Mouse (Mus musculus) v-Abl transformed pro-B cells (cell line): ENCODE results near the gene Tesc.

ENCODE experiments used
- in situ Hi-C, 2 experiments: fragments of 400-800 bp; cut with MboI; formaldehyde crosslinking; loops; one replicate each; pipeline ENCODE4 v1.15.1; 2025; ENCODE audit not compliant: unreplicated experiment in 2 of 2

Gene Tesc

GRCm38 (mm10) chr5:118008344-118008743 is 19.2 kb upstream of the Tesc start:
- in situ Hi-C loops, result no loop called here

- in situ Hi-C loops, result loop anchor here in 1 of 2 experiments (5.0 kb wide), 1 partner anchor 61 kb away; no protein-coding TSS in a partner anchor
Observed at GRCm38 (mm10) chr5:118010872-118011271, 16.7 kb upstream of the Tesc start.

GRCm38 (mm10) chr5:118011796-118012195 is 15.7 kb upstream of the Tesc start:
- in situ Hi-C loops, result loop anchor here in 1 of 2 experiments (5.0 kb wide), 1 partner anchor 61 kb away; no protein-coding TSS in a partner anchor

- in situ Hi-C loops, result no loop called here
Observed at GRCm38 (mm10) chr5:118015028-118015427, 12.5 kb upstream of the Tesc start.

GRCm38 (mm10) chr5:118015669-118016068 is 11.9 kb upstream of the Tesc start:
- in situ Hi-C loops, result no loop called here

GRCm38 (mm10) chr5:118017527-118017926 is 10.0 kb upstream of the Tesc start:
- in situ Hi-C loops, result no loop called here

GRCm38 (mm10) chr5:118019905-118020304 is 7.6 kb upstream of the Tesc start:
- in situ Hi-C loops, result no loop called here

GRCm38 (mm10) chr5:118023053-118023452 is 4.5 kb upstream of the Tesc start:
- in situ Hi-C loops, result no loop called here

- in situ Hi-C loops, result no loop called here
Observed at GRCm38 (mm10) chr5:118025880-118026279, 1.7 kb upstream of the Tesc start.

- in situ Hi-C loops, result no loop called here
Observed at GRCm38 (mm10) chr5:118026343-118026742, 1.2 kb upstream of the Tesc start.

GRCm38 (mm10) chr5:118027101-118027697 is 344 bp upstream of the Tesc start:
- in situ Hi-C loops, result no loop called here

DNA sequence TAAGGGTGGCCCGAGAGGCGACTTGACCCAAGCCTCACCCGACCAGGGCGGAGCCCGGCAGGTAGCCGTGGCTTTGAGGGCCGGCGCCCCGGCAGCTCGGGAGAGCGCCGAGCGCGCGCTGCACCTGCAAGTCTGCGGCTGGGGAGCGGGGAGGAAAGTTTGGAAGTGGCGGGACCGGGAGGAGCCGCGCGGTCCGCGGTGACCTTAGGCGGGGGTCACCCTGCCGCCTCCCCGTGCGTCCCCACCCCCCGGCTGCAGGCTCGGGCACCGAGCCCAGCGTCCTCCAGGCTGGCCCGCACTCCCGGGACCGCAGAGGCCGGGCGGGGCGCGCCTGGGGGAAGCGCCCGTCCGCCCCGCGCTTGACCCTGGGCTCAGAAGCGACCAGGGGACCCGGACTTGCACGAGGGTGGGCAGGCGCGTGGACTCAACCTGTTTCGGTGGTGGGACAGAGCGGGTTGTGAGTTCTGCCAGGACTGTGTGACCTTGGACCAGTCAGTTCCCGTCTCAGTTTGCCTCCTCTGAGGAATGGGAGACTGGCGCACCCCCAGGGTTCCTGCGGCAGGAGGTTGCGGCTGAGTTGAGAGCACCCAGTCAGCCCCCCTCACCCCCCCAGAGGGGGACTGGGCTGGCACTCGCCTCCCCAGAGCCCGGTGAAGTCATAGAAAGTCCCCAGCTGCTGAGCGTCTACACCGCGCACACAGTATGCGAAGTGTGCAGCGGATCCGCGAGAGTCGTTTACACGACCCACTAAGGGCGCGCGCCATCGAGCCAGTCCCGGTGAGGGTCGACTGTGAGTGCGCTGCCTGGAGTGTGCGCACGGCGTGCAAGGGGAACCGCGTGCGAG is 870 bp downstream of the Tesc start:
- in situ Hi-C loops, result no loop called here

GRCm38 (mm10) chr5:118029035-118029408 is 1.5 kb downstream of the Tesc start:
- in situ Hi-C loops, result no loop called here

DNA sequence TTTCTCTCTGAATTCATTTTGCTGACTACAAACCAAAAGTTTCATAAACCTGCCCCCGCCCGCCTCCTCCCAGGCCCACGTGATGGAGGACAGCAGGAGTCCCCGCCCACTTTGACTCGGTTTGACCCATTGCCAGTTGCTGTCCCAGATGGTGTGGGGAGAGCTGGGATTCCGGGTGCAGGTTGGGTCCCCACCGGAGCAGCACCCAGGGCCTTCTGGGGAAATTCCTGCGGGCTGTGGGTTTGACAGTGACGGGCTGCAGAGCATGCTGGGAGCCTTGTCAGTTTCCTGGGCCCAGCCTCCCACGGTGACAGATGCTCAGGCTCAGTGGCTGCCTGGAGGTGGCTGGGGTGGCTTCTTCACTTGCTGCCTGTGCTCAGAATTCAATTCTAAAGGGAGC is 1.9 kb downstream of the Tesc start:
- in situ Hi-C loops, result no loop called here

- in situ Hi-C loops, result no loop called here
Observed at GRCm38 (mm10) chr5:118030022-118030675, 2.6 kb downstream of the Tesc start.

- in situ Hi-C loops, result no loop called here
Observed at GRCm38 (mm10) chr5:118031059-118031458, 3.5 kb downstream of the Tesc start.

DNA sequence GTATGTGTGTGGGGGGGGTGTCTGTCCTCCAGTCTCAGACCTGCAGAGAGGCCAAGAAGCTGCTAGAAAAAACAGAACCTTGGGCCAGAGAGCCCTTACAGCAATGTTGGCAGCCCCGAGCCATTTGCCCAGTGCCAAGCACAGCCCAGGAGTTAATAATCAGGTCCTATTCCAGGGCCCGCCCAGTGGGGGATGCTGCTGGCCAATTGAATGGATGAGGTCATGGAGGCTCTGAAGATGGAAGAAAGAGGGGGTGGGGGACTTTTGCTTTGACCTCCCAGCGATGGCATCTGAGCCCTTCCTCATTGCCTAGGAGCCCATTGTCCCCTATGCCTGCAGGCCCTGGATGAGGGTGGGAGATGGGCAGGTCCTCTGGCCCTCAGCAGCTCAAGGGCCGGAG is 4.0 kb downstream of the Tesc start:
- in situ Hi-C loops, result no loop called here

GRCm38 (mm10) chr5:118033328-118033727 is 5.8 kb downstream of the Tesc start:
- in situ Hi-C loops, result no loop called here

- in situ Hi-C loops, result no loop called here
Observed at GRCm38 (mm10) chr5:118033740-118034139, 6.2 kb downstream of the Tesc start.

GRCm38 (mm10) chr5:118034632-118035031 is 7.1 kb downstream of the Tesc start:
- in situ Hi-C loops, result no loop called here

GRCm38 (mm10) chr5:118035786-118036185 is 8.2 kb downstream of the Tesc start:
- in situ Hi-C loops, result no loop called here
